ENCODE assay signal across 10 mouse cellular contexts in the genomic region with DNA sequence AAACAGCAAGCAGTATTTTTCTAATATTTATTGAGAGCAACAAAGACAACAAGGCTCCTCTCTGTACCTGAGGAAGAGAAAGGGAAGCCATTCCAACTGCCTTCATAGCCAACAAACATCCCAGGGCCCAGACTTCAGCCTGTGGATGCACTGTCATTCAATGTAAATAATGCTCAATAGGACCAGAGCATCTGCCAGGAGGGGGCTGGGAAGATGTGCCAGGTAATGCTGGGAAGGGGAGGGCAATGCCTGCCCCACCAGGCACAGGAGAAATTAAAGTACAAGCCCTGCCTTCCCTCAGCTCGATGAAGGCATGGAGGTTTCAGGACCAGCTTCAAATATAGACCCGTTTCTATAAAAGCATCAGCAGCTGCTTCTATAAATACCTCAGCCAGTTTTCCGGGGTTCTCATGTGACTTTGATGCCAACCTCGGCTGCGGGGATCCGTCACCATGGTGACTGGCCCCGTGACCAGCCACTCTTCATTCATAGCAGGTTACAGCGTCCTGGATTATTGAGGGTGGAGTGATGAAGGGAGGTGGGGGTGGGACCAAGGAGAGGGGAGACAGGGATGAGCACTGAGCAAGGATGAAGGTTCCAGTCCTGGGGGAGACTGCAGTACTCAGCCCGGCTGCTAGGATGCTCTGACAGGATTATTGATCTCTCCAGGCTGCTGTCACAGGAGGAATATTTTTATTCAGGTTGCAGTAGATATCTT. TPM values are rescaled to one million over a fixed set of nuclear protein-coding genes. Genes with fewer than 3 reads are reported as not detected.
DNase-seq lines count a peak whose midpoint lies in the region; TF ChIP-seq lines count a peak whose summit lies in the region.
"Had no signal": no experiment of that assay in that cellular context is flagged by ENCODE, and none has a peak within 500 bp of the region (broad histone marks: within the 10 kb centered on the region; RNA-seq: fewer than 3 reads in every experiment).

No protein-coding gene starts in this region.

- 4% methylated on average over 9 of the region's 9 CpGs for WGBS in olfactory bulb, adult 2 months

- peak overlapping the region; percentile 88 for H3K27ac ChIP-seq in olfactory bulb, adult 2 months (ENCODE audit: insufficient read depth, low read depth, low read length)
- H3K27ac ChIP-seq: kidney, postnatal 0 days had no signal

- TF ChIP-seq POLR2A in olfactory bulb, adult 2 months (IDR thresholded peaks at IDR 0.05; ENCODE audit: insufficient read depth, low read depth, low read length): no peak

- no peak overlapping the region for H3K4me3 ChIP-seq in olfactory bulb, adult 2 months (ENCODE audit: insufficient read depth, low read depth, low read length)

- peak; percentile 47 for DNase-seq in MN1 (ENCODE audit: low spot score)
- DNase-seq in brain, embryonic 18.5 days (ENCODE audit: low read depth, low spot score): peak; percentile 79
- DNase-seq in frontal cortex, postnatal 10 days (ENCODE audit: low spot score in 2 of 2): peak; percentile 79 to 89
- DNase-seq in layer of hippocampus, postnatal 14 days (ENCODE audit: low spot score in 2 of 2): peak; percentile 71 to 84
- no peak for DNase-seq in thymus, postnatal 14 days
- DNase-seq in kidney, postnatal 25 days: no peak
- DNase-seq in gastrocnemius, postnatal 4 days (ENCODE audit: low spot score in 2 of 2): no peak

- 0 out of 2 replicates have a peak, but pooled peaks have one; percentile 6 for TF ChIP-seq CTCF in olfactory bulb, adult 2 months (IDR thresholded peaks at IDR 0.05; ENCODE audit: insufficient read depth, low read depth, low read length)

- H3K4me1 ChIP-seq in olfactory bulb, adult 2 months (ENCODE audit: control insufficient read depth, insufficient read depth, low read length): peaks cover 26% of the 10 kb centered on the region

RNA-seq across cellular contexts. Expression of a gene that starts 10.7 kb away (rescaled TPM):
- 100 to 1,000 TPM; 281 to 304 TPM for total RNA-seq in layer of hippocampus, postnatal 14 days (2021)
- polyA plus RNA-seq in olfactory bulb, adult 2 months (2012; ENCODE audit: insufficient read depth, insufficient read length, low replicate concordance, missing spikeins): 351 TPM in 1 of 2 replicates, not detected in the other
- 1 to 10 TPM; 1.2 to 1.4 TPM for total RNA-seq in gastrocnemius, postnatal 4 days (2021)

RNA-seq across cellular contexts. Expression of a gene that starts 26.3 kb away (rescaled TPM):
- total RNA-seq in layer of hippocampus, postnatal 14 days (2021): not detected
- polyA plus RNA-seq in olfactory bulb, adult 2 months (2012; ENCODE audit: insufficient read depth, insufficient read length, low replicate concordance, missing spikeins): not detected in 2 replicates
- not detected for total RNA-seq in gastrocnemius, postnatal 4 days (2021)
- polyA plus RNA-seq: kidney, postnatal 0 days; stomach, embryonic 14.5 days had no signal

Comparison
In these comparisons a context has a peak if more than half of its experiments do, and no peak if none do; other contexts are left out.
1. DNase-seq: peak in MN1 (single experiment), brain, embryonic 18.5 days (single experiment), frontal cortex, postnatal 10 days (2 of 2) and layer of hippocampus, postnatal 14 days (2 of 2); none in thymus, postnatal 14 days (single experiment), kidney, postnatal 25 days (0 of 2) and gastrocnemius, postnatal 4 days (0 of 2).
2. RNA of a gene that starts 10.7 kb away (total RNA-seq): 281 to 304 TPM in layer of hippocampus, postnatal 14 days; 1.2 to 1.4 TPM in gastrocnemius, postnatal 4 days; every median in the first group is over 100 times any median in the second.